Mouse (Mus musculus) adrenal gland, postnatal 36 days (tissue): ENCODE results near the gene Cpt1a. TPM values are rescaled to one million over a fixed set of nuclear protein-coding genes. Genes with fewer than 3 reads are reported as not detected.

Experiments used
- DNase-seq, 2 experiments: peaks; one replicate each; pipeline ENCODE4 v3.0.0; 2021; ENCODE audit warnings: mixed read lengths in 1 of 2
- microRNA-seq: library from miRNA; unstranded; fragments of <30 nt; microRNA quantifications from one replicate; pipeline ENCODE4 v1.2.0, GENCODE M21; 2021
- total RNA-seq, 2 experiments: library from RNA; stranded (reverse); gene quantifications; 2 replicates each; pipeline ENCODE4 v1.2.3; 2021

Cpt1a gene
- total RNA-seq, 2 experiments from 2014 or later: 265 to 423 TPM

DNA sequence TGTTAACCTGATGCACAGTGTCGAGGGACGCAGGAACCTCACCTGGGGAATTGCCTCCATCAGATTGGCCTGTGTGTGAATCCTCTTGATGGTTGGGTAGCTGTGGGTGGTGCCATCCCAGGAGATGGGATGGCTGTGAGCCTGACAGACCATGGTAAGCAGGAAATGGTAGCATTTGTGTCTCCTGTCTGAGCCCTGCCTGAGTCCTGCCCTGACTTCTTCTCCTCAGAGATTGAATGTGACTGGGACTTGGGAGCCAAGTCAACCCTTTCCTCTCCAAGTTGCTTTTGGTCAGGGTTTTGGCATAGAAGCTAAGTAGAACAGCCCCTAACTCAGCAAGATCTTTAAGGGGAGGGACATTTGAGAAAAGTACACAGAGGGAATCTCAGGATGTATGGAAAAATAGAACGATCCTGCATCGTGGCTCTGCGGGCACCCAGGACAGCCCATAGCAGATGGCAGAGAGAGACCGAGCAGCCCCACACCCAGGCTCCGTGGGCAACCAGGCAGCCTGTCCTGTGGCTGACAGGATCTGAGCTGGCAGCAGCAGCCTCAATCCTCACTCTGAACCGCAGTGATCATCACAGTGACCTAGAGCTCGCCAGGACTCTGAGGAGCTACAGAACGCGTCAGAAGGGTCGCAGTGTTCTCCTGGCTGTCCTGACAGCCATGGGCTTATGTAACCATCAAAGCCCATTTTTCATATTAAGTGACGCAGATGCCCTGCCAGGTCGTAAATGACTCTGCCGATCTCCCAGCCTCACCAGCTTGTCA is 106.1 kb downstream of the Cpt1a start:
- peak in 1 of 2 experiments; percentile 29 for DNase-seq

DNA sequence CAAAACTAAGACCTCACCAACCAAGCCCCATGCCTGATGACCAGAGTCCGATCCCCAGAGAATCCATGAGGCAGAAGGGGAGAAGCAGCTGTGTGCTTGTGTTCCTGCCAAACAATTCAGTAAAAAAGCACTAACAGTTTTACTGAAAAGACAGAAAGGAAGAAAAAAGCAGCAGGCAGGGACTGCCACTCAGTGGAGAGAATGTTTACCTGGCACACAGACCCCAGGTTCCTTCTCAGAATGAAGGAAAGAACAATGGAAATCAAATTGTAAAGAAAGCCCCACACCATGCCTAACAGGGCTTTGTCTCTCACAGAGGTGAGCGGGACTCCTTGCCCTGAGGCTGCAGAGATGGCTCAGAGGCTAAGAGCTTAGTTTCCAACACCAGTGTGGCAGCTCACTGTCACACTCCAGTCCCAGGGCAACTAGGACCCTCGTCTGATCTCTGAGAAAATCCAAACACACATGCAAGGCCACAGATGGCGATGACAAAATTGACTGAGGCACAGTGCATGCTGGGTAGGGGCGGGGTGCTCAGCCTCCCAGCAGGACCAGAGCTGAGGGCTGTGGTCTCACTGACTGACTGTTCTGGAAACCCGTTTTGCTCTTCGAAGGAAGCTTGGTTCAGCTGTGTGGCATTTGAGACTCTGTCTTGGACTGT is 107.2 kb downstream of the Cpt1a start:
- DNase-seq: no peak

DNA sequence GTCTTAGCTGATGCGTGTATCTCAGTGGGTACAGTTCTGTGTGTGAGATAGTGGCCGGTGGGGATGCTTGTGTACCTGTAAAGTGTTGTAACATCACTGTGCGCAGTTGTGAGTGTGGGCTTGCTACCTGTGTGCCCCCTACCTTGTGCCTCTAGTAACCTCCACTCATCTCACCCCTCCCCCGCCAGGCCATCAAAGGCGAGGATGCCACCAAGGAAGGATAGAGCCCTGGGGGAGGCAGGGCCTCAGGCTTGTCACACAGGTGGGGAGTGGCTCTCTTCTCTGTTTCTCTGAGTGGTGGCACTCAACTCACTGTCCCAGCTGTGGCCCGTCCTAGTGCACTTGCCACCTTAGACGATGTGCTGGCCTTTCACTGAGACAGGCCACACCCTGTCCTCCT is 108.9 kb downstream of the Cpt1a start:
- no peak for DNase-seq

DNA sequence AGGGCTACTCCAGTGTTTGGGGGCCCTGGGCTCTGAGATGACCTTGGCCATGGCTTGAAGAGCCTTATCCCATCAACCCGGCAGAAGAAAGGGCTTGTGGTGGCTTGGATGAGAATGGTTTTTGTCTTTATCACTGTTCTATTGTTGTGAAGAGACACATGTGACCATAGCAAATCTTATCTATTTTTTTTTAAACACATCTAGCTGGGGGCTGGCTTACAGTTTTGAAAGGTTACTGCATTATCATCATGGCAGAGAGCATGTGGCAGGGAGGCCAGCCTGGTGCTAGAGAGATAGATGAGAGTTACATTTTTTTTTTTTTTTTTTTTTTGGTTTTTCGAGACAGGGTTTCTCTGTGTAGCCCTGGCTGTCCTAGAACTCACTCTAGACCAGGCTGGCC is 109.8 kb downstream of the Cpt1a start:
- DNase-seq: no peak

DNA sequence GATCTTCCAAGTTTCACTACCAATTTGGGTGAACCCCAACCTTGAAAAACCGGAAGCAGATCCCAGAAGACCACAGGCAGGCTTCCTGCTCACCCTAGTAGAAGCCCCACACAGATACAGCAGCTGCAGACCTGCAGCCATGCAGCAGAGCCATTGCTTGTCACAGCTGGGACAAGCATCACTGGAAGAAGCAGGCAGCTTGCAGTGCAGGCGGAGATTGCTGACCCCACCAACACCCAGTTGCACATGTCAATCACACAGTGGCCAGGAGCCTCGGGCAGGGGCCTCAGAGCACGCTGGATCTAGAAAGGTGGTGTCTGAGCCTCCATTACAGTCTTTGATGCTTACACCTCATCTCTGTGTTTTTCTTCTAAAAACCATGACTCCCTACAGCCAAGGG is 112.0 kb downstream of the Cpt1a start:
- DNase-seq: no peak

DNA sequence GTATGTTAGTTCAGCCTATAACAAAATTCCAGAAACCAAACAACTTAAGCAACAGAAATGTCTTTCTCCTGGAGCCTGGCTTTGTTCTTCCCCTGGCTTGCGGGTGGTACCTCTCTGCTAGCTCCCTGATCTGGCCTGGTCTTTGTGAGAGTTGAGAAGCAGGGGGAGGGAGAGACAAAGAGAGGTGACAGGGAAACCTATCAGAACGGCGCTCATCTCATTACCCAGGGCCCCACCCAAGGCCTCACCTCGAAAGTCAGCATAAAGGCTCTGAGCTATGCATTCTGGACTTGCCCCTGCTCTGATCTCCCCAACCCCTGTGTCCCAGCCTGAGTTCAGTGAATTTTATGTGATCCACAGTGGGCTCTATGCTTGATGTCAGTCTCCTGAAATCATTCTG is 112.5 kb downstream of the Cpt1a start:
- no peak for DNase-seq

Small RNA genes lying within 50 kb of the gene (microRNA-seq; reads per million reads assigned to microRNA genes)
- gene Mir6984: not detected

Other genes with a start within 250 kb of the Cpt1a start
- gene Mrpl21, start 39.4 kb upstream of the Cpt1a start, total RNA-seq: 10 to 100 TPM; 70.0 to 74.4 TPM
- gene Ighmbp2, start 39.3 kb upstream of the Cpt1a start, total RNA-seq: 1 to 10 TPM; 5.2 to 6.7 TPM
- under 1 TPM; 0.73 to 0.92 TPM for gene Tesmin, start 66.5 kb downstream of the Cpt1a start, total RNA-seq
- gene Gal, start 92.2 kb downstream of the Cpt1a start, total RNA-seq: 10 to 100 TPM; 36.3 to 93.3 TPM